ENCODE assay signal across 17 mouse cellular contexts in the genomic region with DNA sequence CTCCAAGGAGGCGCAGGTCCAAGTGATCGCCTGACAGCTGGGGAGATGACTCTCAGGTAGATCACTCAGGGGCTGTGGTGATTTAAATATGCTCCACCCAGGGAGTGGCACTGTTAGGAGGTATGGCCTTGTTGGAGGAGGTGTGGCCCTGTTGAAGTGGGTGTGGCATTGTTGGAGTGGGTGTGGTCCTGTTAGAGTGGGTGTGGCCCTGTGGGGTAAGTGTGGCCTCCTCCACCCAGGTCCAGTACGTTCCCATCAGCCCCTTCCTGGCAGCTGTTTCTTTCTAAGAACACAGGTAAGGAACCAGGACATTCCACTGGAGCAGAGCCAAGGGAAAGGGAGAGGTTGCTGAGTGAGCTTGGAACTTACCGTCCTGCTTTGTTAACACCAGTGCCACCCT.
DNase-seq lines count a peak whose midpoint lies in the region; ATAC-seq lines count a peak whose summit lies in the region.
"Had no signal": no experiment of that assay in that cellular context is flagged by ENCODE, and none has a peak within 500 bp of the region (broad histone marks: within the 10 kb centered on the region; RNA-seq: fewer than 3 reads in every experiment).

No protein-coding gene starts in this region.

- intact Hi-C loops in heart, postnatal 10 days (cut with DNase I): no loop called here

- H3K4me3 ChIP-seq in liver, embryonic 13.5 days (replicated peaks): no peak overlapping the region
- H3K4me3 ChIP-seq in liver, embryonic 12.5 days: no peak overlapping the region
- H3K4me3 ChIP-seq in embryonic facial prominence, embryonic 14.5 days (ENCODE audit: low read depth, low read length): no peak overlapping the region
- no peak overlapping the region for H3K4me3 ChIP-seq in lung, embryonic 15.5 days
- no peak overlapping the region for H3K4me3 ChIP-seq in stomach, embryonic 16.5 days (replicated peaks; ENCODE audit: low read length)
- H3K4me3 ChIP-seq: gastrocnemius, adult 2 months had no signal

- no peak overlapping the region for H3K9ac ChIP-seq in liver, embryonic 13.5 days
- no peak overlapping the region for H3K9ac ChIP-seq in liver, embryonic 12.5 days
- no peak overlapping the region for H3K9ac ChIP-seq in embryonic facial prominence, embryonic 14.5 days (ENCODE audit: low read depth, low read length)
- no peak overlapping the region for H3K9ac ChIP-seq in lung, embryonic 15.5 days
- no peak overlapping the region for H3K9ac ChIP-seq in stomach, embryonic 16.5 days (ENCODE audit: low read length)
- H3K9ac ChIP-seq: hindbrain, embryonic 14.5 days had no signal

- no peaks in the 10 kb centered on the region for H3K36me3 ChIP-seq in liver, embryonic 13.5 days
- no peaks in the 10 kb centered on the region for H3K36me3 ChIP-seq in liver, embryonic 12.5 days
- H3K36me3 ChIP-seq in embryonic facial prominence, embryonic 14.5 days (ENCODE audit: control insufficient read depth, insufficient read depth, low read length): no peaks in the 10 kb centered on the region
- no peaks in the 10 kb centered on the region for H3K36me3 ChIP-seq in lung, embryonic 15.5 days
- no peaks in the 10 kb centered on the region for H3K36me3 ChIP-seq in stomach, embryonic 16.5 days (ENCODE audit: control insufficient read depth, insufficient read depth, low read length)

- no peaks in the 10 kb centered on the region for H3K4me1 ChIP-seq in liver, embryonic 13.5 days (replicated peaks)
- H3K4me1 ChIP-seq in liver, embryonic 12.5 days: 0 out of 2 replicates have a peak, but pooled peaks cover 3% of the 10 kb centered on the region
- no peaks in the 10 kb centered on the region for H3K4me1 ChIP-seq in embryonic facial prominence, embryonic 14.5 days (ENCODE audit: control insufficient read depth, insufficient read depth, low read length)
- no peaks in the 10 kb centered on the region for H3K4me1 ChIP-seq in lung, embryonic 15.5 days
- H3K4me1 ChIP-seq in stomach, embryonic 16.5 days (ENCODE audit: control insufficient read depth, insufficient read depth, low read length): no peaks in the 10 kb centered on the region

- no peak overlapping the region for H3K27ac ChIP-seq in liver, embryonic 13.5 days
- H3K27ac ChIP-seq in liver, embryonic 12.5 days: no peak overlapping the region
- no peak overlapping the region for H3K27ac ChIP-seq in embryonic facial prominence, embryonic 14.5 days (replicated peaks; ENCODE audit: low read depth, low read length)
- no peak overlapping the region for H3K27ac ChIP-seq in lung, embryonic 15.5 days
- H3K27ac ChIP-seq in stomach, embryonic 16.5 days (ENCODE audit: low read length): no peak overlapping the region
- H3K27ac ChIP-seq: gastrocnemius, adult 2 months; hindbrain, embryonic 14.5 days had no signal

- H3K4me2 ChIP-seq in liver, embryonic 13.5 days: no peak overlapping the region
- H3K4me2 ChIP-seq in liver, embryonic 12.5 days: no peak overlapping the region
- H3K4me2 ChIP-seq in embryonic facial prominence, embryonic 14.5 days (ENCODE audit: low read depth, low read length): no peak overlapping the region
- H3K4me2 ChIP-seq in lung, embryonic 15.5 days: no peak overlapping the region
- H3K4me2 ChIP-seq in stomach, embryonic 16.5 days (ENCODE audit: low read depth, low read length): no peak overlapping the region
- H3K4me2 ChIP-seq: hindbrain, embryonic 14.5 days; liver, embryonic 11.5 days had no signal

- 57% methylated on average over 4 of the region's 4 CpGs for WGBS in liver, embryonic 13.5 days (ENCODE audit: insufficient replicate concordance)
- 63% methylated on average over 4 of the region's 4 CpGs for WGBS in liver, embryonic 12.5 days (ENCODE audit: insufficient replicate concordance)
- 63% methylated on average over 4 of the region's 4 CpGs for WGBS in embryonic facial prominence, embryonic 14.5 days
- WGBS in lung, embryonic 15.5 days: 52% methylated on average over 4 of the region's 4 CpGs
- WGBS in stomach, embryonic 16.5 days: 58% methylated on average over 4 of the region's 4 CpGs

- H3K9me3 ChIP-seq in liver, embryonic 13.5 days (replicated peaks): no peaks in the 10 kb centered on the region
- H3K9me3 ChIP-seq in liver, embryonic 12.5 days (replicated peaks): no peaks in the 10 kb centered on the region
- no peaks in the 10 kb centered on the region for H3K9me3 ChIP-seq in embryonic facial prominence, embryonic 14.5 days (ENCODE audit: control insufficient read depth, low read length)
- H3K9me3 ChIP-seq in lung, embryonic 15.5 days: no peaks in the 10 kb centered on the region
- H3K9me3 ChIP-seq in stomach, embryonic 16.5 days (replicated peaks; ENCODE audit: control insufficient read depth, low read length): no peaks in the 10 kb centered on the region

- DNase-seq in liver, embryonic 13.5 days: no peak
- peak; percentile 23 for DNase-seq in embryonic facial prominence, embryonic 14.5 days (ENCODE audit: low spot score)
- DNase-seq in adrenal gland, postnatal 4 days (ENCODE audit: low spot score in 2 of 2): no peak
- no peak for DNase-seq in heart, postnatal 10 days
- DNase-seq: cerebellum, adult 11 months; gastrocnemius, adult 2 months; heart, adult 11 months; layer of hippocampus, postnatal 36 days; left cerebral cortex, postnatal 4 days; right cerebral cortex, postnatal 14 days had no signal

- no peaks in the 10 kb centered on the region for H3K27me3 ChIP-seq in liver, embryonic 13.5 days
- peaks cover 10% of the 10 kb centered on the region; the same call in 1 of the 2 replicates for H3K27me3 ChIP-seq in liver, embryonic 12.5 days (replicated peaks)
- no peaks in the 10 kb centered on the region for H3K27me3 ChIP-seq in embryonic facial prominence, embryonic 14.5 days (replicated peaks; ENCODE audit: control insufficient read depth, insufficient read depth, low read length)
- H3K27me3 ChIP-seq in lung, embryonic 15.5 days: no peaks in the 10 kb centered on the region
- no peaks in the 10 kb centered on the region for H3K27me3 ChIP-seq in stomach, embryonic 16.5 days (ENCODE audit: control insufficient read depth, insufficient read depth, low read length)

- ATAC-seq in liver, embryonic 13.5 days (ENCODE audit: low read depth): peak; percentile 18; the same call in 1 of the 2 replicates
- ATAC-seq in liver, embryonic 12.5 days: no peak
- no peak for ATAC-seq in embryonic facial prominence, embryonic 14.5 days (ENCODE audit: low read depth)
- ATAC-seq in lung, embryonic 15.5 days (ENCODE audit: borderline replicate concordance, extremely low read depth, low FRiP score, low TSS enrichment): peak; percentile 37; the same call in 1 of the 2 replicates
- ATAC-seq in stomach, embryonic 16.5 days (ENCODE audit: insufficient read depth, low FRiP score): 0 out of 2 replicates have a peak, but pooled peaks have one; percentile 35
- ATAC-seq: CD4-positive, CD25-positive, alpha-beta regulatory T cell, adult 4 months; forebrain, embryonic 14.5 days had no signal

Comparison
In these comparisons a context has a peak if more than half of its experiments do, and no peak if none do; other contexts are left out.
1. ATAC-seq: peak in liver, embryonic 13.5 days (single experiment), lung, embryonic 15.5 days (single experiment) and stomach, embryonic 16.5 days (single experiment); none in liver, embryonic 12.5 days (single experiment) and embryonic facial prominence, embryonic 14.5 days (single experiment).